Mouse (Mus musculus): ENCODE measurements around the gene Hormad2.

GRCm38 (mm10) chr11:4394226-4394625, 46.7 kb downstream of the Hormad2 start:
- TF ChIP-seq HCFC1 (IDR thresholded peaks at IDR 0.05; ENCODE audit: low read depth, low read length) (no peak), EP300 (IDR thresholded peaks at IDR 0.05; ENCODE audit: low read length) (no peak), E2F4 (IDR thresholded peaks at IDR 0.05; ENCODE audit: insufficient replicate concordance, low read depth, low read length) (no peak), POLR2A (IDR thresholded peaks at IDR 0.05; ENCODE audit: low read depth, low read length) (no peak)

Measured in CH12.LX (cell line).